Mouse (Mus musculus): ENCODE measurements around the gene Dusp28.

The Dusp28 gene

GRCm38 (mm10) chr1:92935977-92936376 is 29.2 kb downstream of the Dusp28 start:
- in situ Hi-C loops (cut with MboI; ENCODE audit: unreplicated experiment in 2 of 2), result loop anchor here (25.0 kb wide), 2 partner anchors 551 to 876 kb away; partner anchors contain the start of genes Hdlbp (in 2 of the 2), D2hgdh (in 1 of the 2), Dtymk (in 1 of the 2) and Ing5 (in 1 of the 2)

- in situ Hi-C loops (cut with MboI; ENCODE audit: unreplicated experiment in 2 of 2), result loop anchor here (25.0 kb wide), 2 partner anchors 551 to 876 kb away; partner anchors contain the start of genes Hdlbp (in 2 of the 2), D2hgdh (in 1 of the 2), Dtymk (in 1 of the 2) and Ing5 (in 1 of the 2)
These were observed 29.7 kb downstream of the Dusp28 start for GRCm38 (mm10) chr1:92936467-92936866.

GRCm38 (mm10) chr1:92937797-92938196 is 31.0 kb downstream of the Dusp28 start:
- in situ Hi-C loops (cut with MboI; ENCODE audit: unreplicated experiment in 2 of 2), result loop anchor here (25.0 kb wide), 2 partner anchors 550 to 875 kb away; partner anchors contain the start of genes Hdlbp (in 2 of the 2), D2hgdh (in 1 of the 2), Dtymk (in 1 of the 2) and Ing5 (in 1 of the 2)

- in situ Hi-C loops (cut with MboI; ENCODE audit: unreplicated experiment in 2 of 2), result loop anchor here (25.0 kb wide), 2 partner anchors 548 to 873 kb away; partner anchors contain the start of genes Hdlbp (in 2 of the 2), D2hgdh (in 1 of the 2), Dtymk (in 1 of the 2) and Ing5 (in 1 of the 2)
These were observed 33.0 kb downstream of the Dusp28 start for GRCm38 (mm10) chr1:92939746-92940145.

GRCm38 (mm10) chr1:92943219-92943989 is 36.6 kb downstream of the Dusp28 start:
- in situ Hi-C loops (cut with MboI; ENCODE audit: unreplicated experiment in 2 of 2), result loop anchor here (25.0 kb wide), 2 partner anchors 544 to 869 kb away; partner anchors contain the start of genes Hdlbp (in 2 of the 2), D2hgdh (in 1 of the 2), Dtymk (in 1 of the 2) and Ing5 (in 1 of the 2)

- in situ Hi-C loops (cut with MboI; ENCODE audit: unreplicated experiment in 2 of 2), result loop anchor here (25.0 kb wide), 2 partner anchors 539 to 864 kb away; partner anchors contain the start of genes Hdlbp (in 2 of the 2), D2hgdh (in 1 of the 2), Dtymk (in 1 of the 2) and Ing5 (in 1 of the 2)
These were observed 41.2 kb downstream of the Dusp28 start for GRCm38 (mm10) chr1:92947966-92948365.

- in situ Hi-C loops (cut with MboI; ENCODE audit: unreplicated experiment in 2 of 2), result loop anchor here (25.0 kb wide), 2 partner anchors 538 to 863 kb away; partner anchors contain the start of genes Hdlbp (in 2 of the 2), D2hgdh (in 1 of the 2), Dtymk (in 1 of the 2) and Ing5 (in 1 of the 2)
These were observed 42.6 kb downstream of the Dusp28 start for GRCm38 (mm10) chr1:92949426-92949825.

GRCm38 (mm10) chr1:92950607-92951006 is 43.8 kb downstream of the Dusp28 start, which contains the start of gene Gpr35:
TSS of gene Gpr35 (plus strand) at chr1:92950865.
- in situ Hi-C loops (cut with MboI; ENCODE audit: unreplicated experiment in 2 of 2), result loop anchor here in 1 of 2 experiments (10.0 to 25.0 kb wide), 2 partner anchors 64 to 1137 kb away; no protein-coding TSS in a partner anchor

- in situ Hi-C loops (cut with MboI; ENCODE audit: unreplicated experiment in 2 of 2), result loop anchor here in 1 of 2 experiments (10.0 to 25.0 kb wide), 2 partner anchors 61 to 1134 kb away; no protein-coding TSS in a partner anchor
These were observed 46.9 kb downstream of the Dusp28 start for GRCm38 (mm10) chr1:92953641-92954040.

GRCm38 (mm10) chr1:92956571-92957335 is 50.0 kb downstream of the Dusp28 start:
- in situ Hi-C loops (cut with MboI; ENCODE audit: unreplicated experiment in 2 of 2), result loop anchor here in 1 of 2 experiments (5.0 to 25.0 kb wide), 3 partner anchors 58 to 1131 kb away; no protein-coding TSS in a partner anchor
